Mouse (Mus musculus): Measurements from ENCODE around the gene Prkcb. TPM values are rescaled to one million over a fixed set of nuclear protein-coding genes. Genes with fewer than 3 reads are reported as not detected.

Prkcb gene
- polyA plus RNA-seq, 1 experiment, result 0.83 TPM

GRCm38 (mm10) chr7:122300538-122300937, 12.0 kb downstream of the Prkcb start:
- peaks cover 5% of the 10 kb centered on the region for H3K9me3 ChIP-seq
- no peaks in the 10 kb centered on the region for H3K36me3 ChIP-seq (replicated peaks; ENCODE audit: low read length)
- no peak overlapping the region for H3K4me3 ChIP-seq (replicated peaks)
- H3K4me1 ChIP-seq, result peaks cover 48% of the 10 kb centered on the region
- H3K27me3 ChIP-seq (replicated peaks), result peaks cover 2% of the 10 kb centered on the region
- TF ChIP-seq GATA1 (IDR thresholded peaks at IDR 0.05; ENCODE audit: borderline replicate concordance, low read length), result no peak
- TF ChIP-seq FLI1 (IDR thresholded peaks at IDR 0.05; ENCODE audit: low read length), result no peak

DNA sequence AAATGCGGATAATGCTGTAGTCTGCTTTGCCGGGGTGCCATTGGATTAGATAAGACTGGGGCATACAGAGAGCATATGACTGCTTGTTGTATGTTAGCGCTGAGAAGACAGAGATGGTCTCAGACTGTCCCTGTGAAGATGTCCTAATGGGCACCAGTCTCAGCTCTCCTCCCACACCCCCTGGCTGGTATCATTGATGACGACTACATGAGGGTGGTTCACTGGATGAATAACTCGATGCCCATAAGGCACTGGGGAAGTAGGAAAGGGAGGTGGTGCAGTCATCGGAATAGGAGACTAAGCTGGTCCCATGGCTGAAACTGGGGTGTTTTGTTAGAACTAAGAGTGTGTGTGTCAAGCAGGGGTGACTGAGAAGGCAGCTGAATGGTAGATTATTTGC, 14.0 kb downstream of the Prkcb start:
- H3K9me3 ChIP-seq, result peaks cover 12% of the 10 kb centered on the region
- peaks cover 42% of the 10 kb centered on the region for H3K4me1 ChIP-seq
- no peak overlapping the region for H3K4me3 ChIP-seq (replicated peaks)
- TF ChIP-seq FLI1 (IDR thresholded peaks at IDR 0.05; ENCODE audit: low read length) (no peak), GATA1 (IDR thresholded peaks at IDR 0.05; ENCODE audit: borderline replicate concordance, low read length) (no peak)
- H3K36me3 ChIP-seq (replicated peaks; ENCODE audit: low read length), result no peaks in the 10 kb centered on the region
- H3K27me3 ChIP-seq (replicated peaks), result peaks cover 2% of the 10 kb centered on the region

GRCm38 (mm10) chr7:122303988-122304387, 15.4 kb downstream of the Prkcb start:
- Histone ChIP-seq H3K4me3 (replicated peaks) (no peak overlapping the region), H3K36me3 (replicated peaks; ENCODE audit: low read length) (no peaks in the 10 kb centered on the region), H3K4me1 (peaks cover 29% of the 10 kb centered on the region), H3K27me3 (replicated peaks) (no peaks in the 10 kb centered on the region), H3K9me3 (peaks cover 13% of the 10 kb centered on the region)
- TF ChIP-seq FLI1 (IDR thresholded peaks at IDR 0.05; ENCODE audit: low read length) (no peak), GATA1 (IDR thresholded peaks at IDR 0.05; ENCODE audit: borderline replicate concordance, low read length) (no peak)

DNA sequence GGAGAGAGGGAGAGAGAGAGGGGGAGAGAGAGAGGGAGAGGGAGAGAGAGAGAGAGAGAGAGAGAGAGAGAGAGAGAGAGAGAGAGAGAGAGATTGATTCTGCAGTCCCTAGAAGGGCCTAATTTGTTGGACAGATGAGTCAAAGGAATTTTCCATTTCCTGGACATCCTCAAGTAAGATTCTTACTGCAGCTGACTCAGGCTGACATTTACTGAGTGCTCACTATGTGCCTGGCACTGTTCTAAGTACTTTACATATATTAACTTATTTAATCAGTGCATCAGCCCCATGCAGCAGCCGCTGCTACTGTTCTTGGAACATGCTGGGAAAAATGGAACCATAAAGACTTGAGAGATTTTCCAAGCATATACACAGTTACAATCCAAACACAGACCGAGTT, 16.0 kb downstream of the Prkcb start:
- no peaks in the 10 kb centered on the region for H3K36me3 ChIP-seq (replicated peaks; ENCODE audit: low read length)
- no peak overlapping the region for H3K4me3 ChIP-seq (replicated peaks)
- TF ChIP-seq FLI1 (IDR thresholded peaks at IDR 0.05; ENCODE audit: low read length) (no peak), GATA1 (IDR thresholded peaks at IDR 0.05; ENCODE audit: borderline replicate concordance, low read length) (no peak)
- H3K4me1 ChIP-seq, result peaks cover 32% of the 10 kb centered on the region
- peaks cover 13% of the 10 kb centered on the region for H3K9me3 ChIP-seq
- H3K27me3 ChIP-seq (replicated peaks), result no peaks in the 10 kb centered on the region

DNA sequence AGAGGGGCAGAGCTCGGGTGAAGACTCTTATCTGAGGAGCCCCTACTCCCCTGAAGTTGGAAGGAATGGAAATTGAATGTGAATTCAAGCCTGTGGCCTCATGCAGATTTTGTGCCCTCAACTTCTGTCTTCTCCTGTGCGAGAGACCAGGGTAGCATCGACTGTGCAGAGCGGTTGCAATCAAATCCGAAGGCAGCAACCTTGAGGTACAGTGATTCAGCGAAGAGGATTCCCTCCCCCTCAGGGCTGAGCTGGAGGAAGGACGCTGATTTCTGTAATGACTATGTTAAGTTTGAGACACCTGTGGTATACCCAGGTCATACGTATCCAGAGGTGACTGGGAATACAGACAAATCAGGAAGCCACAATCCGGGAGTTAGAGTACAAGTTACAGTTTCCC, 18.7 kb downstream of the Prkcb start:
- peaks cover 52% of the 10 kb centered on the region for H3K4me1 ChIP-seq
- no peak overlapping the region for H3K4me3 ChIP-seq (replicated peaks)
- peaks cover 7% of the 10 kb centered on the region for H3K9me3 ChIP-seq
- no peaks in the 10 kb centered on the region for H3K36me3 ChIP-seq (replicated peaks; ENCODE audit: low read length)
- TF ChIP-seq GATA1 (IDR thresholded peaks at IDR 0.05; ENCODE audit: borderline replicate concordance, low read length) (no peak), FLI1 (IDR thresholded peaks at IDR 0.05; ENCODE audit: low read length) (no peak)
- H3K27me3 ChIP-seq (replicated peaks), result no peaks in the 10 kb centered on the region

- H3K27me3 ChIP-seq (replicated peaks), result no peaks in the 10 kb centered on the region
- no peak overlapping the region for H3K4me3 ChIP-seq (replicated peaks)
- H3K9me3 ChIP-seq, result peaks cover 7% of the 10 kb centered on the region
- no peak for TF ChIP-seq GATA1 (IDR thresholded peaks at IDR 0.05; ENCODE audit: borderline replicate concordance, low read length)
- TF ChIP-seq FLI1 (IDR thresholded peaks at IDR 0.05; ENCODE audit: low read length), result no peak
- H3K4me1 ChIP-seq, result peaks cover 66% of the 10 kb centered on the region
- no peaks in the 10 kb centered on the region for H3K36me3 ChIP-seq (replicated peaks; ENCODE audit: low read length)
Observed at GRCm38 (mm10) chr7:122308661-122309060, 20.1 kb downstream of the Prkcb start.

GRCm38 (mm10) chr7:122309909-122310725, 21.6 kb downstream of the Prkcb start:
- Histone ChIP-seq H3K4me1 (peaks cover 66% of the 10 kb centered on the region), H3K9me3 (peaks cover 10% of the 10 kb centered on the region), H3K27me3 (replicated peaks) (no peaks in the 10 kb centered on the region), H3K4me3 (replicated peaks) (peak overlapping the region; percentile 77), H3K36me3 (replicated peaks; ENCODE audit: low read length) (peaks cover 5% of the 10 kb centered on the region)
- TF ChIP-seq FLI1 (IDR thresholded peaks at IDR 0.05; ENCODE audit: low read length) (no peak), GATA1 (IDR thresholded peaks at IDR 0.05; ENCODE audit: borderline replicate concordance, low read length) (no peak)

GRCm38 (mm10) chr7:122310726-122311018, 22.1 kb downstream of the Prkcb start:
- Histone ChIP-seq H3K4me3 (replicated peaks) (no peak overlapping the region), H3K9me3 (peaks cover 10% of the 10 kb centered on the region), H3K27me3 (replicated peaks) (no peaks in the 10 kb centered on the region), H3K36me3 (replicated peaks; ENCODE audit: low read length) (peaks cover 5% of the 10 kb centered on the region), H3K4me1 (peaks cover 65% of the 10 kb centered on the region)
- no peak for TF ChIP-seq GATA1 (IDR thresholded peaks at IDR 0.05; ENCODE audit: borderline replicate concordance, low read length)
- no peak for TF ChIP-seq FLI1 (IDR thresholded peaks at IDR 0.05; ENCODE audit: low read length)

DNA sequence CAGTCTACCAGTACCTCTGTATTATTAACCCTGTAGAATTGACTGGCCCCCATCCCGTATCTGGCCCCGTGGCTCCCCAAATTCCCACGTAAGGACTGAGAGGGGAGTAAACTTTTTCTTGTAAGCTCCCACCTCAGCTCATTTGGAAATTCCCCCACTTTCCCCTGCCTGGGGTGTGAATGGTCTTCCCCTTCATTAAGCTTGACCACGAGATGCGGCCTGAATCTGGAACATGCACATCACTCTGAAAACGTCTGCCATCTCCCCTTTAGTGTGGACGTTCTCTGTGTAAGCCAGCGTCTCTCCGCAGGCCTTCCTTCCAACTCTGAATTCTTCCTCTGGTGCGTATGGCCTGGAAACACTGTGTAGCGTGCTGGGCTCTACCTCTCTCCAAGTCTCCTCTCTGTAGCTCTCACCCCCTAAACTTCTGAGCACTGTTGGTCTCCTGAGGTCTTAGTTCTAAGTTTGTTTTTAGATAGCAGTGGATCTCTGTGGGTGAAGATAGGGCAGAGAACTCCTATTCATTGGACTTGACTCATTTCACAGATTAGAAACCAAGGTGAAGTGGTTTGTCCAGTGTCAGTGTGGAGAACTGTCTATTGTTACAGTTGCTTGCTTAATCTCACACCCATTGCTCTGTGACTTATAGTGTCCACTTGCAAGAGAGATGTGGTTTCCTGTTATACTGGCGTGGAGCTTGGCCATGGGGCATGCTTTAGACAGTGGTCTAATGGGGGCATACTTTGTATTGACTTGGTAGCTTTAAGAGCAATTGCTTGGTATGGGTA, 25.3 kb downstream of the Prkcb start:
- Histone ChIP-seq H3K4me3 (replicated peaks) (no peak overlapping the region), H3K27me3 (replicated peaks) (no peaks in the 10 kb centered on the region), H3K4me1 (peaks cover 80% of the 10 kb centered on the region), H3K36me3 (replicated peaks; ENCODE audit: low read length) (peaks cover 5% of the 10 kb centered on the region), H3K9me3 (peaks cover 3% of the 10 kb centered on the region; the same call in 1 of the 2 replicates)
- TF ChIP-seq GATA1 (IDR thresholded peaks at IDR 0.05; ENCODE audit: borderline replicate concordance, low read length) (no peak), FLI1 (IDR thresholded peaks at IDR 0.05; ENCODE audit: low read length) (no peak)

All from megakaryocyte, embryonic 14.5 days (primary cell).